Mouse (Mus musculus) liver, embryonic 14.5 days (tissue): ENCODE measurements around the gene Slc38a1.

ENCODE experiments used
- CTCF ChIP-seq: IDR thresholded peaks from 2 replicates; pipeline ENCODE4 v1.5.1; 2016; ENCODE audit warnings: antibody characterized with exemption, low read depth, control low read depth
- EP300 ChIP-seq: IDR thresholded peaks from 2 replicates; pipeline ENCODE4 v1.6.1; 2016; ENCODE audit warnings: antibody characterized with exemption, low read depth

- no peak for TF ChIP-seq CTCF
- TF ChIP-seq EP300: no peak
Observed at GRCm38 (mm10) chr15:96688036-96688435, 45.3 kb upstream of the Slc38a1 start.
